Mouse (Mus musculus) embryonic facial prominence, embryonic 13.5 days (tissue): Measurements from ENCODE around the gene Dnah8. TPM values are rescaled to one million over a fixed set of nuclear protein-coding genes. Genes with fewer than 3 reads are reported as not detected.

ENCODE experiments used
- ATAC-seq: fragments of 200-750 bp; cut with Nextera tagmentation; 2 replicates; pipeline ENCODE4 v1.8.0; 2017; ENCODE audit warnings: low read depth; ENCODE audit not compliant: insufficient number of reproducible peaks, insufficient read depth, low FRiP score, low TSS enrichment
- H3K27ac ChIP-seq: fragments of 300-500 bp; sonication (generic); 2 replicates; pipeline ENCODE4 v1.5.1; 2015; ENCODE audit warnings: moderate library complexity, mild to moderate bottlenecking, inconsistent platforms
- H3K27me3 ChIP-seq: fragments of 300-500 bp; sonication (generic); 2 replicates; pipeline ENCODE4 v1.6.1; 2015; ENCODE audit warnings: mild to moderate bottlenecking, inconsistent platforms
- H3K36me3 ChIP-seq: fragments of 300-500 bp; sonication (generic); 2 replicates; pipeline ENCODE4 v1.6.1; 2015; ENCODE audit warnings: mild to moderate bottlenecking, inconsistent platforms
- H3K4me1 ChIP-seq: fragments of 300-500 bp; sonication (generic); 2 replicates; pipeline ENCODE4 v1.6.1; 2015; ENCODE audit warnings: inconsistent platforms
- H3K4me2 ChIP-seq: fragments of 300-500 bp; sonication (generic); 2 replicates; pipeline ENCODE4 v1.6.1; 2015; ENCODE audit warnings: moderate library complexity, mild to moderate bottlenecking, inconsistent platforms
- H3K4me3 ChIP-seq: fragments of 300-500 bp; sonication (generic); 2 replicates; pipeline ENCODE4 v1.5.1; 2015; ENCODE audit warnings: mild to moderate bottlenecking, inconsistent platforms
- H3K9ac ChIP-seq: fragments of 300-500 bp; sonication (generic); 2 replicates; pipeline ENCODE4 v1.6.1; 2015; ENCODE audit warnings: mild to moderate bottlenecking, inconsistent platforms
- H3K9me3 ChIP-seq: fragments of 300-500 bp; sonication (generic); 2 replicates; pipeline ENCODE4 v1.6.1; 2016; ENCODE audit warnings: inconsistent platforms
- WGBS: fragments of 180-500 bp; shearing (Covaris S2); methylation state at CpG from one replicate; pipeline ENCODE4 v1.1.7; 2015; ENCODE audit warnings: mixed read lengths; 5-methylcytosine and 5-hydroxymethylcytosine counted together
- polyA plus RNA-seq: library from polyadenylated mRNA; unstranded; fragments of >200 nt; fragmentation: Nextera tagmentation; extraction: Ambion mirVana; gene quantifications from 2 replicates; pipeline ENCODE4 v1.2.1, GENCODE M21; 2015

Gene Dnah8
- polyA plus RNA-seq, 1 experiment from 2014 or later, result 2.5 TPM

- Histone ChIP-seq H3K9me3 (no peaks in the 10 kb centered on the region), H3K4me1 (peaks cover 4% of the 10 kb centered on the region; the same call in 1 of the 2 replicates), H3K4me2 (no peak overlapping the region), H3K36me3 (no peaks in the 10 kb centered on the region), H3K27ac (no peak overlapping the region), H3K27me3 (peaks cover 1% of the 10 kb centered on the region; the same call in 1 of the 2 replicates), H3K9ac (no peak overlapping the region), H3K4me3 (no peak overlapping the region)
- no peak for ATAC-seq
- 13% methylated on average over 1 of the region's 1 CpGs for WGBS
Observed at GRCm38 (mm10) chr17:30892086-30892485, 267.9 kb downstream of the Dnah8 start.

GRCm38 (mm10) chr17:30892730-30893129 lies 268.6 kb downstream of the Dnah8 start:
- Histone ChIP-seq H3K27ac (no peak overlapping the region), H3K4me3 (no peak overlapping the region), H3K4me1 (peaks cover 4% of the 10 kb centered on the region; the same call in 1 of the 2 replicates), H3K9me3 (no peaks in the 10 kb centered on the region), H3K27me3 (peaks cover 3% of the 10 kb centered on the region; the same call in 1 of the 2 replicates), H3K9ac (no peak overlapping the region), H3K4me2 (no peak overlapping the region), H3K36me3 (no peaks in the 10 kb centered on the region)
- WGBS, result 24% methylated on average over 2 of the region's 2 CpGs
- no peak for ATAC-seq

GRCm38 (mm10) chr17:30897075-30897474 lies 272.9 kb downstream of the Dnah8 start:
- Histone ChIP-seq H3K4me3 (no peak overlapping the region), H3K4me2 (no peak overlapping the region), H3K27me3 (peaks cover 31% of the 10 kb centered on the region), H3K9ac (no peak overlapping the region), H3K4me1 (peaks cover 10% of the 10 kb centered on the region), H3K27ac (no peak overlapping the region), H3K9me3 (peaks cover 3% of the 10 kb centered on the region; the same call in 1 of the 2 replicates), H3K36me3 (no peaks in the 10 kb centered on the region)
- ATAC-seq, result no peak
- WGBS, result 26% methylated on average over 2 of the region's 2 CpGs

- peaks cover 51% of the 10 kb centered on the region for H3K27me3 ChIP-seq
Observed at GRCm38 (mm10) chr17:30901627-30902026, 277.5 kb downstream of the Dnah8 start, which contains the start of gene Glp1r. TSS of gene Glp1r (plus strand) at chr17:30901817.

GRCm38 (mm10) chr17:30904096-30904495 lies 279.9 kb downstream of the Dnah8 start:
- peaks cover 8% of the 10 kb centered on the region for H3K4me1 ChIP-seq
- H3K9me3 ChIP-seq, result peaks cover 3% of the 10 kb centered on the region; the same call in 1 of the 2 replicates
- no peak overlapping the region for H3K4me2 ChIP-seq
- ATAC-seq, result no peak
- 80% methylated on average over 2 of the region's 2 CpGs for WGBS
- H3K36me3 ChIP-seq, result no peaks in the 10 kb centered on the region
- no peak overlapping the region for H3K9ac ChIP-seq
- H3K27ac ChIP-seq, result no peak overlapping the region
- H3K4me3 ChIP-seq, result no peak overlapping the region
- H3K27me3 ChIP-seq, result peaks cover 48% of the 10 kb centered on the region

More at GRCm38 (mm10) chr17:30901627-30902026, 277.5 kb downstream of the Dnah8 start, which contains the start of gene Glp1r:
- no peak within 1 kb of the TSS for H3K27ac ChIP-seq
- peak within 1 kb of the TSS; percentile 65 for H3K9ac ChIP-seq
- peaks cover 8% of the 10 kb centered on the region for H3K4me1 ChIP-seq
- no peak for ATAC-seq
- peak within 1 kb of the TSS; percentile 93 for H3K4me2 ChIP-seq
- H3K4me3 ChIP-seq, result peak within 1 kb of the TSS; percentile 48
- under 1% methylated on average over 36 of the region's 37 CpGs for WGBS
- H3K9me3 ChIP-seq, result peaks cover 3% of the 10 kb centered on the region; the same call in 1 of the 2 replicates
- H3K36me3 ChIP-seq, result no peaks in the 10 kb centered on the region

- Histone ChIP-seq H3K4me2 (no peak overlapping the region), H3K36me3 (no peaks in the 10 kb centered on the region), H3K4me1 (no peaks in the 10 kb centered on the region), H3K9me3 (no peaks in the 10 kb centered on the region), H3K4me3 (no peak overlapping the region), H3K9ac (no peak overlapping the region), H3K27ac (no peak overlapping the region), H3K27me3 (peaks cover 15% of the 10 kb centered on the region)
- WGBS, result 70% methylated on average over 4 of the region's 4 CpGs
- no peak for ATAC-seq
Observed at GRCm38 (mm10) chr17:30907577-30907976, 283.4 kb downstream of the Dnah8 start.

GRCm38 (mm10) chr17:30910866-30911731 lies 286.9 kb downstream of the Dnah8 start:
- Histone ChIP-seq H3K27me3 (no peaks in the 10 kb centered on the region), H3K27ac (no peak overlapping the region), H3K36me3 (no peaks in the 10 kb centered on the region), H3K4me3 (no peak overlapping the region), H3K4me2 (no peak overlapping the region), H3K4me1 (no peaks in the 10 kb centered on the region), H3K9ac (no peak overlapping the region), H3K9me3 (no peaks in the 10 kb centered on the region)
- no peak for ATAC-seq
- 80% methylated on average over 27 of the region's 27 CpGs for WGBS

- H3K4me2 ChIP-seq, result no peak overlapping the region
- 62% methylated on average over 8 of the region's 8 CpGs for WGBS
Observed at GRCm38 (mm10) chr17:30911732-30912088, 287.6 kb downstream of the Dnah8 start.

GRCm38 (mm10) chr17:30912536-30912935 lies 288.4 kb downstream of the Dnah8 start:
- Histone ChIP-seq H3K27me3 (no peaks in the 10 kb centered on the region), H3K27ac (no peak overlapping the region), H3K4me2 (no peak overlapping the region), H3K36me3 (no peaks in the 10 kb centered on the region), H3K4me3 (no peak overlapping the region), H3K4me1 (no peaks in the 10 kb centered on the region), H3K9me3 (no peaks in the 10 kb centered on the region), H3K9ac (no peak overlapping the region)
- no peak for ATAC-seq
- 76% methylated on average over 5 of the region's 5 CpGs for WGBS

More at GRCm38 (mm10) chr17:30911732-30912088, 287.6 kb downstream of the Dnah8 start:
- H3K27ac ChIP-seq, result no peak overlapping the region
- no peak for ATAC-seq
- no peaks in the 10 kb centered on the region for H3K4me1 ChIP-seq
- H3K9me3 ChIP-seq, result no peaks in the 10 kb centered on the region
- no peak overlapping the region for H3K4me3 ChIP-seq
- H3K36me3 ChIP-seq, result no peaks in the 10 kb centered on the region
- H3K27me3 ChIP-seq, result no peaks in the 10 kb centered on the region
- no peak overlapping the region for H3K9ac ChIP-seq

GRCm38 (mm10) chr17:30914264-30914663 lies 290.1 kb downstream of the Dnah8 start:
- Histone ChIP-seq H3K27ac (no peak overlapping the region), H3K9me3 (no peaks in the 10 kb centered on the region), H3K36me3 (no peaks in the 10 kb centered on the region), H3K4me3 (no peak overlapping the region), H3K27me3 (no peaks in the 10 kb centered on the region), H3K4me2 (no peak overlapping the region), H3K4me1 (no peaks in the 10 kb centered on the region), H3K9ac (no peak overlapping the region)
- ATAC-seq, result no peak

GRCm38 (mm10) chr17:30923566-30923965 lies 299.4 kb downstream of the Dnah8 start:
- no peaks in the 10 kb centered on the region for H3K9me3 ChIP-seq
- H3K9ac ChIP-seq, result no peak overlapping the region
- H3K4me2 ChIP-seq, result no peak overlapping the region
- 69% methylated on average over 4 of the region's 4 CpGs for WGBS
- no peak overlapping the region for H3K4me3 ChIP-seq
- H3K27ac ChIP-seq, result no peak overlapping the region
- no peaks in the 10 kb centered on the region for H3K4me1 ChIP-seq
- no peaks in the 10 kb centered on the region for H3K36me3 ChIP-seq
- ATAC-seq, result no peak
- H3K27me3 ChIP-seq, result no peaks in the 10 kb centered on the region
